Mouse (Mus musculus): Measurements from ENCODE around the gene Has1. TPM values are rescaled to one million over a fixed set of nuclear protein-coding genes. Genes with fewer than 3 reads are reported as not detected.
"Not testable (repeated sequence)": the region's sequence is repeated elsewhere in the genome, so short reads cannot be mapped to it uniquely, and the experiment has no call there.

The Has1 gene
- polyA plus RNA-seq, 1 experiment from 2014 or later, result 0.78 TPM

- Histone ChIP-seq H3K27me3 (ENCODE audit: control insufficient read depth, insufficient read depth, low read length) (no peaks in the 10 kb centered on the region), H3K4me1 (ENCODE audit: control insufficient read depth in 2 of 2, insufficient read depth in 2 of 2, low read length in 2 of 2) (no peaks in the 10 kb centered on the region), H3K9me3 (ENCODE audit: control insufficient read depth, low read length) (no peaks in the 10 kb centered on the region), H3K4me2 (ENCODE audit: low read length) (no peak overlapping the region), H3K27ac (replicated peaks in 1 of 2; ENCODE audit: control insufficient read depth in 1 of 2, insufficient read depth in 1 of 2, low read depth in 2 of 2, low read length in 2 of 2) (no peak overlapping the region), H3K36me3 (ENCODE audit: control insufficient read depth, insufficient read depth, low read length) (peaks cover 23% of the 10 kb centered on the region), H3K9ac (ENCODE audit: low read length) (no peak overlapping the region), H3K4me3 (ENCODE audit: control insufficient read depth in 1 of 2, insufficient read depth in 1 of 2, low read depth in 1 of 2, low read length in 2 of 2) (no peak overlapping the region)
- WGBS, result 81% methylated on average over 3 of the region's 3 CpGs
- ATAC-seq (ENCODE audit: insufficient number of reproducible peaks, insufficient read depth, low FRiP score, low read depth), result no peak
These were observed 5.1 kb upstream of the Has1 start for GRCm38 (mm10) chr17:17860110-17860509.

DNA sequence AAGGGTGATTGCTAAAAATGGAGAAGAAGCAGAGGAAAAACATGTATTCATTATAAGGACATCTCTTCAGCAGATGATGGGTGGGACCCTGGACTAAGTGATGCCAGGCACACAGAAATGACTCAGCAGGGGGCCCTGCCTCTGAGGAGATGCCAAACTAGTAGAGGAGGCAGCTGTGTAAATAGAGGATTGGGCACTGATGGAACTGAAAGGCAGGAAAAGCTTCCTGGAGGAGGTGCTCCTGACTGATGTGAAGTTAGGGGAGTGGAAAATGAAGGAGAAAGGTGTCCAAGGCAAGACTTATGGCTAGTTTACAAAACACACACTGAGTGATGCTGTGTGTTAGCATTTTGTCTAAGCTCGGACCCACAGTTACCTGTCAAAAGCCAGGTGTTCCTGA lies 2.4 kb upstream of the Has1 start:
- Histone ChIP-seq H3K27me3 (ENCODE audit: control insufficient read depth, insufficient read depth, low read length) (no peaks in the 10 kb centered on the region), H3K9me3 (ENCODE audit: control insufficient read depth, low read length) (no peaks in the 10 kb centered on the region), H3K4me3 (ENCODE audit: control insufficient read depth in 1 of 2, insufficient read depth in 1 of 2, low read depth in 1 of 2, low read length in 2 of 2) (no peak overlapping the region), H3K4me1 (ENCODE audit: control insufficient read depth in 2 of 2, insufficient read depth in 2 of 2, low read length in 2 of 2) (no peaks in the 10 kb centered on the region), H3K9ac (ENCODE audit: low read length) (no peak overlapping the region), H3K4me2 (ENCODE audit: low read length) (no peak overlapping the region), H3K27ac (replicated peaks in 1 of 2; ENCODE audit: control insufficient read depth in 1 of 2, insufficient read depth in 1 of 2, low read depth in 2 of 2, low read length in 2 of 2) (no peak overlapping the region), H3K36me3 (ENCODE audit: control insufficient read depth, insufficient read depth, low read length) (peaks cover 4% of the 10 kb centered on the region; the same call in 1 of the 2 replicates)
- ATAC-seq (ENCODE audit: insufficient number of reproducible peaks, insufficient read depth, low FRiP score, low read depth), result no peak
- WGBS, result 62% methylated on average over 1 of the region's 1 CpGs

- Histone ChIP-seq H3K9ac (ENCODE audit: low read length) (no peak overlapping the region), H3K27ac (replicated peaks in 1 of 2; ENCODE audit: control insufficient read depth in 1 of 2, insufficient read depth in 1 of 2, low read depth in 2 of 2, low read length in 2 of 2) (no peak overlapping the region), H3K27me3 (ENCODE audit: control insufficient read depth, insufficient read depth, low read length) (no peaks in the 10 kb centered on the region), H3K9me3 (ENCODE audit: control insufficient read depth, low read length) (no peaks in the 10 kb centered on the region), H3K4me1 (ENCODE audit: control insufficient read depth in 2 of 2, insufficient read depth in 2 of 2, low read length in 2 of 2) (no peaks in the 10 kb centered on the region), H3K36me3 (ENCODE audit: control insufficient read depth, insufficient read depth, low read length) (no peaks in the 10 kb centered on the region), H3K4me2 (ENCODE audit: low read length) (no peak overlapping the region), H3K4me3 (ENCODE audit: control insufficient read depth in 1 of 2, insufficient read depth in 1 of 2, low read depth in 1 of 2, low read length in 2 of 2) (no peak overlapping the region)
- 81% methylated on average over 1 of the region's 1 CpGs for WGBS
- no peak for ATAC-seq (ENCODE audit: insufficient number of reproducible peaks, insufficient read depth, low FRiP score, low read depth)
These were observed 1.6 kb upstream of the Has1 start for GRCm38 (mm10) chr17:17856612-17857011.

GRCm38 (mm10) chr17:17849906-17850712 lies 4.9 kb downstream of the Has1 start:
- no peak overlapping the region for H3K27ac ChIP-seq (replicated peaks in 1 of 2; ENCODE audit: control insufficient read depth in 1 of 2, insufficient read depth in 1 of 2, low read depth in 2 of 2, low read length in 2 of 2)
- no peak overlapping the region for H3K9ac ChIP-seq (ENCODE audit: low read length)
- peak overlapping the region; percentile 45 for H3K4me2 ChIP-seq (ENCODE audit: low read length)
- H3K9me3 ChIP-seq (ENCODE audit: control insufficient read depth, low read length), result no peaks in the 10 kb centered on the region
- H3K27me3 ChIP-seq (ENCODE audit: control insufficient read depth, insufficient read depth, low read length), result peaks cover 16% of the 10 kb centered on the region
- ATAC-seq (ENCODE audit: insufficient number of reproducible peaks, insufficient read depth, low FRiP score, low read depth), result no peak
- peak overlapping the region in 1 of 2 experiments; percentile 6; a peak in 1 of 4 replicates for H3K4me3 ChIP-seq (ENCODE audit: control insufficient read depth in 1 of 2, insufficient read depth in 1 of 2, low read depth in 1 of 2, low read length in 2 of 2)
- no peaks in the 10 kb centered on the region; a peak in 1 of 4 replicates for H3K4me1 ChIP-seq (ENCODE audit: control insufficient read depth in 2 of 2, insufficient read depth in 2 of 2, low read length in 2 of 2)
- peaks cover 9% of the 10 kb centered on the region; the same call in 1 of the 2 replicates for H3K36me3 ChIP-seq (ENCODE audit: control insufficient read depth, insufficient read depth, low read length)
- 19% methylated on average over 55 of the region's 55 CpGs for WGBS

DNA sequence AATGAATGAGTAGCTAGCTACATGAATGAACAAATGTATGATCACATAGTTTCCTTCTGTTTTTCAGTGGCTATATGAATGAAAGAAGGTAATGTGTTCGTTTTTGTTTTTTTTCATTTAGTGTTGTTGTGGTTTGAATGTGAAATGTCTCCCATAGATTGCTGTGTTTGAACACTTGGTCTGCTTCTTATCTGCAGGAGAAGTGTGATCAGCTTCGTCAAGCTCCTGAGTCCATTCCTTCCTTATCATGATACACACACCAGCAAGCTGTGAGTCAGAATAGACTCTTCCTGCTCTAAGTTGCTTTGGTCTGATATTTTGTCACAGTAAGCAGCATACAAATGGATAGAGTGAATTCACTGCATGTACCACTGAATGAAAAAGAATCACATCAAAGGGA lies 6.0 kb downstream of the Has1 start:
- Histone ChIP-seq H3K4me3 (ENCODE audit: control insufficient read depth in 1 of 2, insufficient read depth in 1 of 2, low read depth in 1 of 2, low read length in 2 of 2) (no peak overlapping the region), H3K36me3 (ENCODE audit: control insufficient read depth, insufficient read depth, low read length) (peaks cover 9% of the 10 kb centered on the region; the same call in 1 of the 2 replicates), H3K4me1 (ENCODE audit: control insufficient read depth in 2 of 2, insufficient read depth in 2 of 2, low read length in 2 of 2) (no peaks in the 10 kb centered on the region; a peak in 1 of 4 replicates), H3K27me3 (ENCODE audit: control insufficient read depth, insufficient read depth, low read length) (peaks cover 16% of the 10 kb centered on the region), H3K27ac (replicated peaks in 1 of 2; ENCODE audit: control insufficient read depth in 1 of 2, insufficient read depth in 1 of 2, low read depth in 2 of 2, low read length in 2 of 2) (no peak overlapping the region), H3K9ac (ENCODE audit: low read length) (no peak overlapping the region), H3K4me2 (ENCODE audit: low read length) (no peak overlapping the region), H3K9me3 (ENCODE audit: control insufficient read depth, low read length) (no peaks in the 10 kb centered on the region)
- ATAC-seq (ENCODE audit: insufficient number of reproducible peaks, insufficient read depth, low FRiP score, low read depth), result no peak
- 41% methylated on average over 2 of the region's 2 CpGs for WGBS

DNA sequence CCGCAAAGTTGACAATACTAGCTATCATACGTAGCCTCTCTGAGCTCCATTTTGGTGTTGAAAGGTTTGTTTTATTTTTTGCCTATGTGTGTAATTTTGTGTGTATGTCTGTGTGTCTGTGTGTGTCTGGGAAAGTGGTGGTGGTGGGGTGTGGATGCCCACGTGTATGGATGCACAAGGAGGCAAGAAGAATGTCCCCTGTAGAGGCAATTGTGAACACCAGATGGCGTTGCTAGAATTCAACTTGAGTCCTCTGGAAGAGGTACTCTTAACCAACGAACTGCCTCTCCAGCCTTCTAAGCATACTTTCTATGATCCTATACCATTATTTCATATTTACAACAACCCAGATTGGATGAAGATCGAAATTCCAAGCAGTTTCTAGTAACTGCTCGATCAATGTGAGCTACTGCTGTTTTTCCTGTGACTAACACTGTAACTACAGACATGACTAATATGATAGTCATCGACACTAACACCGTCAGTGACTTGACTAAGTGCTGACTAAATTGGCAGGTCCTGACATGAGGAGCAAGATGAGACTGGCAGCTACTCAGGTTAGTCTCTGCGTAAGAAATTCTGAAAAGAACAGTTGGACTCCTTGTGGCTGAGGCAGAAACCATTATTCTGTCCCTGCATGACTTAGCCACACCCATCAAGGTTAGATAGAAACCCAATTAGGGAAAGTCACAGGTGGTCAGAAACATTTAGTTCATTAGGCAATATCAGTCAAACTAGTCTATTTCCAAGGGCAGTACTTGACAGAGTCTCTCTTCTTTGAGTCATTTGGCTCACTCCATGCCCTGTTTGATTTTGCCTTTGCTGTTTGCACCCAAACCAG lies 9.6 kb downstream of the Has1 start:
- Histone ChIP-seq H3K36me3 (ENCODE audit: control insufficient read depth, insufficient read depth, low read length) (peaks cover 29% of the 10 kb centered on the region), H3K4me3 (ENCODE audit: control insufficient read depth in 1 of 2, insufficient read depth in 1 of 2, low read depth in 1 of 2, low read length in 2 of 2) (no peak overlapping the region), H3K4me1 (ENCODE audit: control insufficient read depth in 2 of 2, insufficient read depth in 2 of 2, low read length in 2 of 2) (no peaks in the 10 kb centered on the region; a peak in 1 of 4 replicates), H3K9me3 (ENCODE audit: control insufficient read depth, low read length) (no peaks in the 10 kb centered on the region), H3K27me3 (ENCODE audit: control insufficient read depth, insufficient read depth, low read length) (peaks cover 12% of the 10 kb centered on the region), H3K4me2 (ENCODE audit: low read length) (no peak overlapping the region), H3K9ac (ENCODE audit: low read length) (no peak overlapping the region), H3K27ac (replicated peaks in 1 of 2; ENCODE audit: control insufficient read depth in 1 of 2, insufficient read depth in 1 of 2, low read depth in 2 of 2, low read length in 2 of 2) (no peak overlapping the region)
- no peak for ATAC-seq (ENCODE audit: insufficient number of reproducible peaks, insufficient read depth, low FRiP score, low read depth)
- 70% methylated on average over 10 of the region's 10 CpGs for WGBS

GRCm38 (mm10) chr17:17844606-17845005 lies 10.4 kb downstream of the Has1 start:
- H3K9ac ChIP-seq (ENCODE audit: low read length); H3K4me1 ChIP-seq (ENCODE audit: control insufficient read depth in 2 of 2, insufficient read depth in 2 of 2, low read length in 2 of 2); H3K9me3 ChIP-seq (ENCODE audit: control insufficient read depth, low read length); H3K4me2 ChIP-seq (ENCODE audit: low read length); H3K4me3 ChIP-seq (ENCODE audit: control insufficient read depth in 1 of 2, insufficient read depth in 1 of 2, low read depth in 1 of 2, low read length in 2 of 2); H3K27ac ChIP-seq (replicated peaks in 1 of 2; ENCODE audit: control insufficient read depth in 1 of 2, insufficient read depth in 1 of 2, low read depth in 2 of 2, low read length in 2 of 2); H3K27me3 ChIP-seq (ENCODE audit: control insufficient read depth, insufficient read depth, low read length); ATAC-seq (ENCODE audit: insufficient number of reproducible peaks, insufficient read depth, low FRiP score, low read depth): not testable (repeated sequence)
- peaks cover 37% of the 10 kb centered on the region for H3K36me3 ChIP-seq (ENCODE audit: control insufficient read depth, insufficient read depth, low read length)
- WGBS, result 69% methylated on average over 3 of the region's 3 CpGs

All from heart, embryonic 14.5 days (tissue).